Mouse (Mus musculus): Measurements from ENCODE around the gene Thy1. TPM values are rescaled to one million over a fixed set of nuclear protein-coding genes. Genes with fewer than 3 reads are reported as not detected.

Gene Thy1
- polyA plus RNA-seq, 1 experiment from 2014 or later = 14.3 TPM

GRCm38 (mm10) chr9:44081581-44081980, 38.4 kb downstream of the Thy1 start:
- 66% methylated on average over 5 of the region's 5 CpGs for WGBS
- Histone ChIP-seq H3K36me3 (ENCODE audit: control insufficient read depth, insufficient read depth, low read length) (no peaks in the 10 kb centered on the region), H3K27me3 (ENCODE audit: control insufficient read depth, insufficient read depth, low read length) (0 out of 2 replicates have a peak, but pooled peaks cover 6% of the 10 kb centered on the region), H3K27ac (ENCODE audit: low read depth, low read length) (no peak overlapping the region), H3K9ac (ENCODE audit: low read depth, low read length) (no peak overlapping the region), H3K4me1 (ENCODE audit: control insufficient read depth, insufficient read depth, low read length) (peaks cover 45% of the 10 kb centered on the region), H3K4me3 (ENCODE audit: low read length) (no peak overlapping the region), H3K9me3 (ENCODE audit: control insufficient read depth, low read length) (no peaks in the 10 kb centered on the region), H3K4me2 (replicated peaks; ENCODE audit: low read depth, low read length) (no peak overlapping the region)
- ATAC-seq (ENCODE audit: low FRiP score, low TSS enrichment) = no peak

DNA sequence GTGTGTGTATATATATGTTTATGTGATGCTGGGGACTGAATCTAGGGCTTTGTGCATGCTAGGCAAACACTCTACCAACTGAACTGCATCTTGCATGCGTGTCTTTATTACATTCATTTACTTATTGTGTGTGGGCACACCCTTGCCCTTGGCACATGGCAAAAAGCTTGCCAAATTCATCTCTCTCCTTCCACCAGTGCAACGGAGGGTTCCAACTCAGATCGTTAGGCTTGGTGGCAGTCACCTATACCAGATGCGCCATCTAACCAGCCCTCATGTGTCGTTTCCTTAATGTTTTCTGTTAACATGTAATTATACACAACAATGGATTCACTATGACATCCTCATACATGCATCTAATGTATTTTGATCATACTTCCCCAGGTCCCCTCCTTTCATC, 39.1 kb downstream of the Thy1 start:
- H3K9ac ChIP-seq (ENCODE audit: low read depth, low read length) = no peak overlapping the region
- 93% methylated on average over 5 of the region's 5 CpGs for WGBS
- 0 out of 2 replicates have a peak, but pooled peaks cover 6% of the 10 kb centered on the region for H3K27me3 ChIP-seq (ENCODE audit: control insufficient read depth, insufficient read depth, low read length)
- H3K4me2 ChIP-seq (replicated peaks; ENCODE audit: low read depth, low read length) = no peak overlapping the region
- H3K9me3 ChIP-seq (ENCODE audit: control insufficient read depth, low read length) = no peaks in the 10 kb centered on the region
- peaks cover 45% of the 10 kb centered on the region for H3K4me1 ChIP-seq (ENCODE audit: control insufficient read depth, insufficient read depth, low read length)
- H3K27ac ChIP-seq (ENCODE audit: low read depth, low read length) = no peak overlapping the region
- H3K4me3 ChIP-seq (ENCODE audit: low read length) = no peak overlapping the region
- no peaks in the 10 kb centered on the region for H3K36me3 ChIP-seq (ENCODE audit: control insufficient read depth, insufficient read depth, low read length)
- ATAC-seq (ENCODE audit: low FRiP score, low TSS enrichment) = no peak

- 8% methylated on average over 23 of the region's 23 CpGs for WGBS
- 0 out of 2 replicates have a peak, but pooled peaks cover 6% of the 10 kb centered on the region for H3K27me3 ChIP-seq (ENCODE audit: control insufficient read depth, insufficient read depth, low read length)
- no peaks in the 10 kb centered on the region for H3K36me3 ChIP-seq (ENCODE audit: control insufficient read depth, insufficient read depth, low read length)
- peak overlapping the region; percentile 65 for H3K4me3 ChIP-seq (ENCODE audit: low read length)
- ATAC-seq (ENCODE audit: low FRiP score, low TSS enrichment) = no peak
- H3K9ac ChIP-seq (ENCODE audit: low read depth, low read length) = no peak overlapping the region
- H3K9me3 ChIP-seq (ENCODE audit: control insufficient read depth, low read length) = no peaks in the 10 kb centered on the region
- H3K4me1 ChIP-seq (ENCODE audit: control insufficient read depth, insufficient read depth, low read length) = peaks cover 48% of the 10 kb centered on the region
- no peak overlapping the region for H3K27ac ChIP-seq (ENCODE audit: low read depth, low read length)
- H3K4me2 ChIP-seq (replicated peaks; ENCODE audit: low read depth, low read length) = peak overlapping the region; percentile 99
Measured at GRCm38 (mm10) chr9:44083392-44084121, 40.4 kb downstream of the Thy1 start.

- Histone ChIP-seq H3K36me3 (ENCODE audit: control insufficient read depth, insufficient read depth, low read length) (no peaks in the 10 kb centered on the region), H3K4me3 (ENCODE audit: low read length) (peak overlapping the region; percentile 65), H3K9me3 (ENCODE audit: control insufficient read depth, low read length) (no peaks in the 10 kb centered on the region), H3K4me1 (ENCODE audit: control insufficient read depth, insufficient read depth, low read length) (peaks cover 44% of the 10 kb centered on the region), H3K27me3 (ENCODE audit: control insufficient read depth, insufficient read depth, low read length) (0 out of 2 replicates have a peak, but pooled peaks cover 6% of the 10 kb centered on the region), H3K9ac (ENCODE audit: low read depth, low read length) (peak overlapping the region; percentile 72), H3K4me2 (replicated peaks; ENCODE audit: low read depth, low read length) (peak overlapping the region; percentile 99), H3K27ac (ENCODE audit: low read depth, low read length) (no peak overlapping the region)
- WGBS = 2% methylated on average over 14 of the region's 14 CpGs
- ATAC-seq (ENCODE audit: low FRiP score, low TSS enrichment) = no peak
Measured at GRCm38 (mm10) chr9:44084236-44084635, 41.1 kb downstream of the Thy1 start.

DNA sequence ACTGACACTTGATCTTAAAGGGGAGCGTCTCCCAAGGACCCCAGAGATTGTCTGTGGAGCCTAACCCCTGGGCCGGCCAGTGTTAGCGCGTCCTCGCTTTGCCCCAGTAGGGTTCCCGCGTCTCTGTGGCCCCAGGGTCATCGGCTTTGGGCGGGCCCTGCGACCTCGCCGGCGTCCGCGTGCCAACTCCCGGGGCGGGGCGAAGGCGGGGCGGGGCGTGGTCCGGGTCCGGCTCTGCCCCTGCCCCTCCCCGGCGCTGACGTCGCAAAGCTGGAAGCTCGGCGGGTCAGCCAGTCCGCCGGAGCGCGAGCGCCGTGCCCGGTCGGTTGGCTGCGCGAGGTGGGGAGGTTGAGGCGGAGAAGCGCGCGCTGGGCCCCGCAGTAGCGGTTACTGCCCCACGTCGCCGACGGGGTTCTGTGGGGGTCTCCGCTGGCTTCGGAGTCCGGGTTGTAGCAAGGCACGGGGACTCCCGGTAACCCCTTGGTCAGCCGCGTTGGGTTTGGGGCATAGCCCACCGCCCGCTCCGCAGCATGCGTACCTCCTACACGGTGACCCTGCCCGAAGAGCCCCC, 41.6 kb downstream of the Thy1 start:
- Histone ChIP-seq H3K36me3 (ENCODE audit: control insufficient read depth, insufficient read depth, low read length) (no peaks in the 10 kb centered on the region), H3K4me2 (replicated peaks; ENCODE audit: low read depth, low read length) (peak overlapping the region; percentile 99), H3K27ac (ENCODE audit: low read depth, low read length) (no peak overlapping the region), H3K4me1 (ENCODE audit: control insufficient read depth, insufficient read depth, low read length) (peaks cover 43% of the 10 kb centered on the region), H3K4me3 (ENCODE audit: low read length) (peak overlapping the region; percentile 65), H3K9ac (ENCODE audit: low read depth, low read length) (peak overlapping the region; percentile 72), H3K9me3 (ENCODE audit: control insufficient read depth, low read length) (no peaks in the 10 kb centered on the region), H3K27me3 (ENCODE audit: control insufficient read depth, insufficient read depth, low read length) (0 out of 2 replicates have a peak, but pooled peaks cover 6% of the 10 kb centered on the region)
- under 1% methylated on average over 55 of the region's 62 CpGs for WGBS
- ATAC-seq (ENCODE audit: low FRiP score, low TSS enrichment) = peak; percentile 68

DNA sequence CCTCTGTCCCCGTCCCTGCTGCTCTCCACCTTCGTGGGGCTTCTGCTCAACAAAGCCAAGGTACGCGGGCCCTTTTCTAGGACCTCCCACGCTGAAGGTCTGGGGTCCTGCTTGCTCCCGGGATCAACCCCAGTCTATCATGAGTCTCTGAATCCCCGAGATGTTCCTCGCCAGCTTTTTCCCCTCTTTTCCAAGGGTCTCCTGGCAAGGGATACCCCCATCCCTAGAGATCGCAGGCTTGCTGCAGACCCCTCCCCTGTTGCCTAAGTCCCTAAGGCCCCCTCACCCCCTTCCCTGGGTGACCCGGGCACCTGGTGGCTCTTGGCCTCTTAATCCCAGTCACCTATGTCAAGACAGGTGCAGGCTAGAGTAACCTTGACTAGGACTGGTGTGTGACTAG, 42.1 kb downstream of the Thy1 start:
- H3K27me3 ChIP-seq (ENCODE audit: control insufficient read depth, insufficient read depth, low read length) = 0 out of 2 replicates have a peak, but pooled peaks cover 6% of the 10 kb centered on the region
- H3K36me3 ChIP-seq (ENCODE audit: control insufficient read depth, insufficient read depth, low read length) = no peaks in the 10 kb centered on the region
- WGBS = 4% methylated on average over 10 of the region's 10 CpGs
- H3K4me2 ChIP-seq (replicated peaks; ENCODE audit: low read depth, low read length) = peak overlapping the region; percentile 99
- H3K9ac ChIP-seq (ENCODE audit: low read depth, low read length) = peak overlapping the region; percentile 72
- H3K4me1 ChIP-seq (ENCODE audit: control insufficient read depth, insufficient read depth, low read length) = peaks cover 46% of the 10 kb centered on the region
- no peaks in the 10 kb centered on the region for H3K9me3 ChIP-seq (ENCODE audit: control insufficient read depth, low read length)
- no peak overlapping the region for H3K27ac ChIP-seq (ENCODE audit: low read depth, low read length)
- H3K4me3 ChIP-seq (ENCODE audit: low read length) = peak overlapping the region; percentile 65
- no peak for ATAC-seq (ENCODE audit: low FRiP score, low TSS enrichment)

GRCm38 (mm10) chr9:44085741-44086665, 42.8 kb downstream of the Thy1 start:
- H3K4me3 ChIP-seq (ENCODE audit: low read length) = peak overlapping the region; percentile 65
- peaks cover 46% of the 10 kb centered on the region for H3K4me1 ChIP-seq (ENCODE audit: control insufficient read depth, insufficient read depth, low read length)
- no peak overlapping the region for H3K27ac ChIP-seq (ENCODE audit: low read depth, low read length)
- peak overlapping the region; percentile 99 for H3K4me2 ChIP-seq (replicated peaks; ENCODE audit: low read depth, low read length)
- 0 out of 2 replicates have a peak, but pooled peaks cover 6% of the 10 kb centered on the region for H3K27me3 ChIP-seq (ENCODE audit: control insufficient read depth, insufficient read depth, low read length)
- H3K36me3 ChIP-seq (ENCODE audit: control insufficient read depth, insufficient read depth, low read length) = no peaks in the 10 kb centered on the region; the same call in 1 of the 2 replicates
- no peak overlapping the region for H3K9ac ChIP-seq (ENCODE audit: low read depth, low read length)
- no peak for ATAC-seq (ENCODE audit: low FRiP score, low TSS enrichment)
- WGBS = 71% methylated on average over 15 of the region's 15 CpGs
- no peaks in the 10 kb centered on the region for H3K9me3 ChIP-seq (ENCODE audit: control insufficient read depth, low read length)

DNA sequence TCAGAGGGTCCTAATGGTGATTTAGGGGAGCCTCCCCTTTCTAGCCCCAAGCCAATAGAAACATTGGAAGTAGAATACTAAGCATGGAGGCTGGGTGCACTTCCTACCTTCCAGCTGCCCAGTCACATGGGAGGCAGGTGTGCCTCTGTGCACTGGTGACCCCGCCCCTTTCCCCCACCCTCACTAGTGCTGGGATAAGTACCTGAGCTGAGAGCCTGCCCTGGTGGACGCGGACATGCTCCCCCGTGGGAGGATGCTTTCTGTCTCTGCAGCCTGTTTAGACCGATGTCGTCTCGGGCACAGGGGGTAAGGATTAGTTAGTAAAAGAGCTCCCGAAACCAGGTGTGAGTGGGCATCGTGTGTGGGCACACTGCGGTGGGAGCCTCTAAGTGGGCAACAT, 43.8 kb downstream of the Thy1 start:
- no peak overlapping the region for H3K27ac ChIP-seq (ENCODE audit: low read depth, low read length)
- WGBS = 47% methylated on average over 10 of the region's 10 CpGs

More for the DNA sequence above, 43.8 kb downstream of the Thy1 start:
- Histone ChIP-seq H3K4me2 (replicated peaks; ENCODE audit: low read depth, low read length) (no peak overlapping the region), H3K9ac (ENCODE audit: low read depth, low read length) (no peak overlapping the region), H3K4me1 (ENCODE audit: control insufficient read depth, insufficient read depth, low read length) (peaks cover 46% of the 10 kb centered on the region), H3K4me3 (ENCODE audit: low read length) (no peak overlapping the region), H3K36me3 (ENCODE audit: control insufficient read depth, insufficient read depth, low read length) (peaks cover 5% of the 10 kb centered on the region; the same call in 1 of the 2 replicates), H3K9me3 (ENCODE audit: control insufficient read depth, low read length) (no peaks in the 10 kb centered on the region), H3K27me3 (ENCODE audit: control insufficient read depth, insufficient read depth, low read length) (0 out of 2 replicates have a peak, but pooled peaks cover 6% of the 10 kb centered on the region)
- ATAC-seq (ENCODE audit: low FRiP score, low TSS enrichment) = no peak

Data from kidney, embryonic 14.5 days (tissue).